8 mouse cellular contexts compared by ENCODE assay signal in the genomic region with DNA sequence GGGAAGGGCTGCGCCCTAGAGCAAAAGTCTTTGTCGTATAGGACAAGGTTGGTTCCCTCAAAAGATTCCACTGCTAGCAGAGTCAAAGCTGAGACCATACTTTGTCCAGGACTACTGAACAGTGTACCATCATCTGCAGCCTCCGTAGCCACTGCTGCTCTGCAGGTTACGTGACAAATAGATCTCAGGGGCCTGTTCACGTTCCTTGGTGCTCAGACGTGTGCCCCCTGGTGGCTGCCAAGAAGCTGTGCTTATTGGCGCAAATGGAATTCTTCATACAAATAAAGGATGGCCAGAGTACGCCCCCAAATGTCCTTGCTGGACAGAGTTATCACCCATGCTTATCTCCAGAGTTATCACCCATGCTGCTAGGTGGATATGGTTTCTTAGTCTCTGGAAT. TPM values are rescaled to one million over a fixed set of nuclear protein-coding genes. Genes with fewer than 3 reads are reported as not detected.
DNase-seq lines count a peak whose midpoint lies in the region; ATAC-seq and TF ChIP-seq lines count a peak whose summit lies in the region.

No protein-coding gene starts in this region.

- no peak overlapping the region for H3K4me3 ChIP-seq in G1E (ENCODE audit: low read depth, low read length)
- H3K4me3 ChIP-seq in cerebellum, adult 2 months (replicated peaks; ENCODE audit: insufficient read depth, low read depth, low read length), result no peak overlapping the region
- no peak overlapping the region for H3K4me3 ChIP-seq in forebrain, embryonic 15.5 days
- H3K4me3 ChIP-seq in kidney, postnatal 0 days (replicated peaks; ENCODE audit: low read depth, low read length), result no peak overlapping the region

- no peak overlapping the region for H3K4me2 ChIP-seq in forebrain, embryonic 15.5 days (replicated peaks)
- no peak overlapping the region for H3K4me2 ChIP-seq in kidney, postnatal 0 days (ENCODE audit: low read length)

- WGBS in cerebellum, adult 2 months, result 26% methylated on average over 8 of the region's 8 CpGs
- WGBS in forebrain, embryonic 15.5 days, result 25% methylated on average over 8 of the region's 8 CpGs
- WGBS in kidney, postnatal 0 days, result 26% methylated on average over 8 of the region's 8 CpGs

- TF ChIP-seq CTCF in G1E (IDR thresholded peaks at IDR 0.05; ENCODE audit: low read depth, low read length), result peak; percentile 64; the same call in 1 of the 2 replicates
- TF ChIP-seq CTCF in cerebellum, adult 2 months (IDR thresholded peaks at IDR 0.05; ENCODE audit: borderline replicate concordance, insufficient read depth, low read depth, low read length), result peak; percentile 93
- TF ChIP-seq CTCF in kidney, postnatal 0 days (IDR thresholded peaks at IDR 0.05; ENCODE audit: low read depth), result peak; percentile 88

- H3K27me3 ChIP-seq in G1E (ENCODE audit: insufficient read depth, low read length), result peaks cover 29% of the 10 kb centered on the region
- no peaks in the 10 kb centered on the region for H3K27me3 ChIP-seq in cerebellum, adult 2 months (ENCODE audit: control insufficient read depth, insufficient read depth, low read length)
- no peaks in the 10 kb centered on the region for H3K27me3 ChIP-seq in forebrain, embryonic 15.5 days
- no peaks in the 10 kb centered on the region for H3K27me3 ChIP-seq in kidney, postnatal 0 days (ENCODE audit: insufficient read depth, low read length)

- H3K27ac ChIP-seq in cerebellum, adult 2 months (ENCODE audit: insufficient read depth, low read length), result no peak overlapping the region
- no peak overlapping the region for H3K27ac ChIP-seq in forebrain, embryonic 15.5 days (replicated peaks)
- H3K27ac ChIP-seq in kidney, postnatal 0 days, result no peak overlapping the region

- no peaks in the 10 kb centered on the region for H3K9me3 ChIP-seq in G1E (replicated peaks)
- no peaks in the 10 kb centered on the region for H3K9me3 ChIP-seq in forebrain, embryonic 15.5 days
- H3K9me3 ChIP-seq in kidney, postnatal 0 days (replicated peaks; ENCODE audit: low read length), result no peaks in the 10 kb centered on the region

- H3K9ac ChIP-seq in forebrain, embryonic 15.5 days (replicated peaks), result no peak overlapping the region
- H3K9ac ChIP-seq in kidney, postnatal 0 days (ENCODE audit: low read depth, low read length), result no peak overlapping the region

- no peak for TF ChIP-seq POLR2A in cerebellum, adult 2 months (IDR thresholded peaks at IDR 0.05; ENCODE audit: borderline replicate concordance, insufficient read depth, low read length)

- peaks cover 27% of the 10 kb centered on the region for H3K36me3 ChIP-seq in G1E (replicated peaks)
- peaks cover 1% of the 10 kb centered on the region; the same call in 1 of the 2 replicates for H3K36me3 ChIP-seq in forebrain, embryonic 15.5 days
- H3K36me3 ChIP-seq in kidney, postnatal 0 days (ENCODE audit: insufficient read depth, low read length), result peaks cover 10% of the 10 kb centered on the region; the same call in 1 of the 2 replicates

- ATAC-seq in G1E (ENCODE audit: extremely low read depth, insufficient number of reproducible peaks, low FRiP score, poor library complexity, severe bottlenecking), result no peak
- ATAC-seq in forebrain, embryonic 15.5 days (replicated peaks), result peak; percentile 53
- no peak for ATAC-seq in kidney, postnatal 0 days (replicated peaks; ENCODE audit: low FRiP score, low read depth)
- 0 out of 2 replicates have a peak, but pooled peaks have one; percentile 11 for ATAC-seq in megakaryocyte, adult 5-6 weeks (ENCODE audit: poor library complexity, severe bottlenecking)

- DNase-seq in heart, adult 18-20 months, result peak; percentile 68 to 74
- no peak for DNase-seq in heart, adult 11 months
- no peak for DNase-seq in G1E (ENCODE audit: low spot score)
- peak; percentile 78 to 79 for DNase-seq in cerebellum, adult 2 months
- peak; percentile 92 for DNase-seq in kidney, postnatal 0 days (ENCODE audit: low spot score)
- peak; percentile 83 for DNase-seq in skeletal muscle tissue, adult 2 months (ENCODE audit: low read depth, low spot score)

- peaks cover 72% of the 10 kb centered on the region for H3K4me1 ChIP-seq in G1E (ENCODE audit: insufficient read depth, low read depth, low read length)
- peaks cover 57% of the 10 kb centered on the region for H3K4me1 ChIP-seq in cerebellum, adult 2 months (ENCODE audit: control insufficient read depth, insufficient read depth, low read length)
- H3K4me1 ChIP-seq in forebrain, embryonic 15.5 days, result peaks cover 11% of the 10 kb centered on the region
- no peaks in the 10 kb centered on the region for H3K4me1 ChIP-seq in kidney, postnatal 0 days (replicated peaks; ENCODE audit: insufficient read depth, low read length)

RNA-seq across cellular contexts. Expression of gene Abtb1, which starts 10.3 kb away (rescaled TPM):
- total RNA-seq in heart, adult 18-20 months (2021), result 10 to 100 TPM; 22.0 to 25.3 TPM
- total RNA-seq in G1E (2014; fragmentation: Nextera tagmentation), result 9.6 and 17.5 TPM in 2 replicates
- total RNA-seq in G1E (2017), result 40.3 and 50.3 TPM in 2 replicates
- 18.0 and 22.2 TPM in 2 replicates for polyA plus RNA-seq in G1E (2012)
- polyA plus RNA-seq in cerebellum, adult 2 months (2012; rRNA removed), result 116 TPM in 2 replicates
- 37.6 and 40.0 TPM in 2 replicates for polyA plus RNA-seq in forebrain, embryonic 15.5 days (2015; fragmentation: Nextera tagmentation; extraction: Ambion mirVana)
- polyA plus RNA-seq in kidney, postnatal 0 days (2015; fragmentation: Nextera tagmentation; extraction: Ambion mirVana), result 41.0 and 42.8 TPM in 2 replicates
- total RNA-seq in megakaryocyte, adult 5-6 weeks (2015), result 22.8 TPM in 2 replicates
- 104 TPM in 2 replicates for total RNA-seq in megakaryocyte, adult 5-6 weeks (2017)

RNA-seq across cellular contexts. Expression of gene Podxl2, which starts 43.4 kb away (rescaled TPM):
- 10 to 100 TPM; 15.0 to 18.8 TPM for total RNA-seq in heart, adult 18-20 months (2021)
- total RNA-seq in G1E (2014; fragmentation: Nextera tagmentation) (not detected in 2 replicates), G1E (2017) (0.27 TPM in 1 of 2 replicates, not detected in the other)
- 0.19 TPM in 1 of 2 replicates, not detected in the other for polyA plus RNA-seq in G1E (2012)
- polyA plus RNA-seq in cerebellum, adult 2 months (2012; rRNA removed), result 538 and 541 TPM in 2 replicates
- polyA plus RNA-seq in forebrain, embryonic 15.5 days (2015; fragmentation: Nextera tagmentation; extraction: Ambion mirVana), result 590 and 608 TPM in 2 replicates
- polyA plus RNA-seq in kidney, postnatal 0 days (2015; fragmentation: Nextera tagmentation; extraction: Ambion mirVana), result 50.6 and 54.2 TPM in 2 replicates
- total RNA-seq in megakaryocyte, adult 5-6 weeks (2015), result not detected in 2 replicates
- total RNA-seq in megakaryocyte, adult 5-6 weeks (2017), result 0.16 and 0.40 TPM in 2 replicates

Comparison
In these comparisons a context has a peak if more than half of its experiments do, and no peak if none do; other contexts are left out.
1. DNase-seq: peak in heart, adult 18-20 months (2 of 2), cerebellum, adult 2 months (2 of 2), kidney, postnatal 0 days (single experiment) and skeletal muscle tissue, adult 2 months (single experiment); none in heart, adult 11 months (single experiment) and G1E (single experiment).
2. ATAC-seq: peak in forebrain, embryonic 15.5 days (single experiment) and megakaryocyte, adult 5-6 weeks (single experiment); none in G1E (single experiment) and kidney, postnatal 0 days (single experiment).
3. RNA of gene Podxl2, which starts 43.4 kb away (polyA plus RNA-seq): 590 to 608 TPM in forebrain, embryonic 15.5 days, 538 to 541 TPM in cerebellum, adult 2 months and 50.6 to 54.2 TPM in kidney, postnatal 0 days; 0.19 TPM in G1E; every median in the first group is over 10 times any median in the second.
4. Peak in every context shown above with its lines, with median percentiles within 50 percentile points of each other: CTCF ChIP-seq.